Mouse (Mus musculus): Measurements from ENCODE around the gene Pde4c. TPM values are rescaled to one million over a fixed set of nuclear protein-coding genes. Genes with fewer than 3 reads are reported as not detected.

Gene Pde4c
- total and polyA plus RNA-seq, 3 experiments: 2.3 to 6.5 (median 4.7) TPM

GRCm38 (mm10) chr8:70700555-70700922 lies 23.0 kb upstream of the Pde4c start:
- TF ChIP-seq MXI1 (IDR thresholded peaks at IDR 0.05; ENCODE audit: low read depth, low read length) (peak; percentile 85), EP300 (IDR thresholded peaks at IDR 0.05; ENCODE audit: low read length) (0 out of 2 replicates have a peak, but pooled peaks have one; percentile 7), USF2 (conservative IDR thresholded peaks at IDR 0.05; ENCODE audit: low read depth, low read length) (no peak), NRF1 (IDR thresholded peaks at IDR 0.05; ENCODE audit: low read depth, low read length) (peak; percentile 61), JUND (conservative IDR thresholded peaks at IDR 0.05; ENCODE audit: low read depth, low read length) (no peak), ETS1 (conservative IDR thresholded peaks at IDR 0.05; ENCODE audit: low read depth, low read length) (peak; percentile 56; the same call in 1 of the 2 replicates), GABPA (IDR thresholded peaks at IDR 0.05; ENCODE audit: insufficient replicate concordance, low read depth, low read length) (no peak), SMC3 (IDR thresholded peaks at IDR 0.05; ENCODE audit: low read depth, low read length) (peak; percentile 75), MAZ (IDR thresholded peaks at IDR 0.05; ENCODE audit: low read depth, low read length) (peak; percentile 100), ZC3H11A (IDR thresholded peaks at IDR 0.05; ENCODE audit: low read depth, low read length) (no peak), CTCF (conservative IDR thresholded peaks at IDR 0.05 in 1 of 2, IDR thresholded peaks at IDR 0.05 in 1 of 2; ENCODE audit: low read depth in 2 of 2, low read length in 2 of 2) (peak in 1 of 2 experiments; percentile 94; a peak in 2 of 4 replicates), USF1 (IDR thresholded peaks at IDR 0.05; ENCODE audit: low read depth, low read length) (no peak), BHLHE40 (IDR thresholded peaks at IDR 0.05; ENCODE audit: low read depth, low read length) (peak; percentile 74), UBTF (IDR thresholded peaks at IDR 0.05; ENCODE audit: low read depth, low read length) (no peak), MEF2A (IDR thresholded peaks at IDR 0.05; ENCODE audit: borderline replicate concordance, low read depth, low read length) (peak; percentile 47; the same call in 1 of the 2 replicates), SIN3A (IDR thresholded peaks at IDR 0.05; ENCODE audit: low read length) (peak; percentile 78), ZMIZ1 (IDR thresholded peaks at IDR 0.05; ENCODE audit: low read depth, low read length) (no peak), TBP (conservative IDR thresholded peaks at IDR 0.05; ENCODE audit: low read depth, low read length) (no peak), IRF4 (IDR thresholded peaks at IDR 0.05; ENCODE audit: low read depth, low read length) (peak; percentile 72; the same call in 1 of the 2 replicates), TCF12 (IDR thresholded peaks at IDR 0.05; ENCODE audit: low read depth, low read length) (peak; percentile 75), CHD2 (IDR thresholded peaks at IDR 0.05; ENCODE audit: low read length) (peak; percentile 94), POLR2A (IDR thresholded peaks at IDR 0.05; ENCODE audit: low read depth, low read length) (peak; percentile 56), PAX5 (IDR thresholded peaks at IDR 0.05; ENCODE audit: low read length) (no peak), E2F4 (IDR thresholded peaks at IDR 0.05; ENCODE audit: insufficient replicate concordance, low read depth, low read length) (no peak), MAFK (IDR thresholded peaks at IDR 0.05; ENCODE audit: insufficient replicate concordance, low read length) (no peak), ZKSCAN1 (IDR thresholded peaks at IDR 0.05; ENCODE audit: borderline replicate concordance, low read depth, low read length) (no peak), ZNF384 (IDR thresholded peaks at IDR 0.05; ENCODE audit: low read depth, low read length) (no peak), HCFC1 (IDR thresholded peaks at IDR 0.05; ENCODE audit: low read depth, low read length) (peak; percentile 49), MYC (IDR thresholded peaks at IDR 0.05; ENCODE audit: low read depth, low read length) (no peak), RAD21 (IDR thresholded peaks at IDR 0.05; ENCODE audit: low read depth, low read length) (peak; percentile 80), CHD1 (IDR thresholded peaks at IDR 0.05; ENCODE audit: low read depth, low read length) (0 out of 2 replicates have a peak, but pooled peaks have one; percentile 19), POLR2AphosphoS2 (IDR thresholded peaks at IDR 0.05; ENCODE audit: low read depth, low read length) (no peak; the same call in 1 of the 2 replicates), RCOR1 (conservative IDR thresholded peaks at IDR 0.05; ENCODE audit: low read depth, low read length) (no peak), MAX (IDR thresholded peaks at IDR 0.05; ENCODE audit: low read length) (peak; percentile 76), JUN (IDR thresholded peaks at IDR 0.05; ENCODE audit: insufficient read depth, low read depth, low read length) (no peak), ELF1 (IDR thresholded peaks at IDR 0.05; ENCODE audit: low read depth, low read length) (peak; percentile 56), KAT2A (IDR thresholded peaks at IDR 0.05; ENCODE audit: insufficient replicate concordance, low read length) (no peak), NELFE (IDR thresholded peaks at IDR 0.05; ENCODE audit: low read depth, low read length) (peak; percentile 19; the same call in 1 of the 2 replicates)
- peaks cover 23% of the 10 kb centered on the region for H3K79me2 ChIP-seq (replicated peaks; ENCODE audit: control insufficient read depth, extremely low read depth, insufficient read depth, poor library complexity, severe bottlenecking)
- DNase-seq (ENCODE audit: extremely low read depth): peak; percentile 90
- H3K9me3 ChIP-seq (replicated peaks; ENCODE audit: low read length): no peaks in the 10 kb centered on the region
- peak overlapping the region; percentile 99 for H3K9ac ChIP-seq (ENCODE audit: insufficient read depth, low read depth)
- H3K4me1 ChIP-seq (ENCODE audit: control insufficient read depth in 1 of 2, insufficient read depth in 2 of 2): peaks cover 8 to 44% of the 10 kb centered on the region in 2 experiments
- H3K4me3 ChIP-seq (replicated peaks in 1 of 3; ENCODE audit: low read depth in 2 of 3, low read length in 2 of 3, poor library complexity in 1 of 3): peak overlapping the region; percentile 80 to 99 (median 82)
- H3K36me3 ChIP-seq (replicated peaks in 1 of 2; ENCODE audit: control insufficient read depth in 1 of 2, insufficient read depth in 1 of 2, low read length in 1 of 2): peaks cover 0 to 31% of the 10 kb centered on the region in 2 experiments
- H3K4me2 ChIP-seq (ENCODE audit: insufficient read depth, low read depth, poor library complexity, severe bottlenecking): peak overlapping the region; percentile 86
- no peak overlapping the region for H3K27ac ChIP-seq (ENCODE audit: insufficient read depth, low read depth)
- in situ Hi-C loops (cut with MboI; ENCODE audit: low pct_ligation_motif_present, low pct_unique_long_range_greater_than_20kb, low sequenced_read_pairs) (no loop called here), dilution Hi-C loops (cut with MboI; ENCODE audit: extremely low pct_ligation_motif_present, extremely low pct_unique_long_range_greater_than_20kb, low sequenced_read_pairs) (no loop called here)
- H3K27me3 ChIP-seq (replicated peaks): no peaks in the 10 kb centered on the region

Data from CH12.LX (cell line).